Mouse (Mus musculus) embryonic fibroblast, embryonic 13.5 days (primary cell): ENCODE measurements around the gene Atp8b2.

Experiments
- CTCF ChIP-seq: IDR thresholded peaks from 2 replicates; pipeline ENCODE4 v1.5.1; 2011; ENCODE audit warnings: mild to moderate bottlenecking, control low read depth, low read length, moderate library complexity, borderline replicate concordance; ENCODE audit not compliant: insufficient read depth
- POLR2A ChIP-seq: IDR thresholded peaks from 2 replicates; pipeline ENCODE4 v1.6.1; 2011; ENCODE audit warnings: low read depth, mild to moderate bottlenecking, control low read depth, low read length, moderate library complexity

- TF ChIP-seq CTCF: no peak
- TF ChIP-seq POLR2A: no peak
These were observed 23.9 kb upstream of the Atp8b2 start for GRCm38 (mm10) chr3:89987211-89987610.
